Mouse (Mus musculus) heart, adult 2 months (tissue): ENCODE measurements around the gene Gzmc.

Source experiments
- EP300 ChIP-seq: fragments of 200-500 bp; IDR thresholded peaks from 2 replicates; pipeline ENCODE4 v1.6.1; 2011; ENCODE audit warnings: low read depth, low read length, control low read depth; ENCODE audit not compliant: insufficient read depth
- POLR2A ChIP-seq: fragments of 200-500 bp; IDR thresholded peaks from 2 replicates; pipeline ENCODE4 v1.6.1; 2011; ENCODE audit warnings: mild to moderate bottlenecking, low read depth, low read length, control low read depth; ENCODE audit not compliant: insufficient read depth

DNA sequence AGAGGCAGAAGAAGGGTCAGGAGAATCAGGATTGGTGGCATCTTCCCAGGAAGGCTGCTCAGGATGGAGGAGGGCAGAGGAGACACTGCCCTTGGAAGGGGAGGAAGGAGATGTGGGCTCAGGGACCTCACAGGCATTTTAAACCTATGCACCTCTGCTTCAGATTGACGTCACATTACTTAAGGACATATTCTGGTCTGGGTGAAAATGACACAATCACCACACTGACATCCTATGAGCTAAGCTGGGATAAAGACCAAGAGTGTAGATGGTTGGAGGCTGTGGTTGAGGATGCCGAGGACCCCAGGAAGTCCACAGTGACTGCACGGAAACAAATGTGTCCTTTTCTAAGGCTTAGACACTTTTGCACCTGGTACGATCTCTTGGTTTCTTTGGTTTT lies 23.1 kb downstream of the Gzmc start, which contains the start of gene Gzmf:
- no peak for TF ChIP-seq EP300
- no peak for TF ChIP-seq POLR2A
